Mouse (Mus musculus): ENCODE data around the gene Mea1.

Gene Mea1

DNA sequence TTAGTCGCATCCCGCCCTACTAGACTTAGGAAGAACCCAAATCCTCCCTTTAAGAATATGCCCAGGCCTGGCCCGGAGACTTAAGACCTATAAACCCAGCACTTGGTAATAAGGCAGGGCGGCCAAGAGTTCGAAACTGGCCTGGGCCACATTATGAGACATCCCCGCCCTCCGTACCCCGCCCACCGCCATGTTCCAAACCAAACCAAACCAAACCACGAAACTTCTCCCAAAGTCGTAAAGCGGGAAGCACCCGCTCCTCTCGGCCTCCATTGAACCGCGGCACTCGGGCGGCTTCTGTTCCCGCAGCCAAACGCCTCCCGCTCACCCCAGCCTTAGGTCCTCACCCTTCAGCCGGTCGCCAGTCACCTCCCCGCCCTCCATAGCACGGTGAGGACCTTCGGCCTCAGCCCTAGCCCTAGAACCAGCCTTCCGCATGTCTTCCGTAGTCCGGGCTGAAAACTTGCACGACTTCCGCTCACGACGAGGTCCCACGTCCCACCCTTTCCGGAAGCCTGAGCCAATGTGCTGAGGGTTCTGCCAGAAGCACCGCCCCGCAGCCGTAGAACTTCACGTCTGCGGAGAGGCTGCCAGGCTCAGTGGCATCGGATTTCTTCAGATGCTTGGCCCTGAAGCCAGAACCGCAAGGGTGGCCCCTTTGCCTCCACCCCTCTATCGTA, 4.6 kb upstream of the Mea1 start, which contains the start of gene Rrp36:
TSS of gene Rrp36 (minus strand) at position 503 of the 680 bp plus-strand sequence.
- peak; percentile 77 to 83 for DNase-seq

DNA sequence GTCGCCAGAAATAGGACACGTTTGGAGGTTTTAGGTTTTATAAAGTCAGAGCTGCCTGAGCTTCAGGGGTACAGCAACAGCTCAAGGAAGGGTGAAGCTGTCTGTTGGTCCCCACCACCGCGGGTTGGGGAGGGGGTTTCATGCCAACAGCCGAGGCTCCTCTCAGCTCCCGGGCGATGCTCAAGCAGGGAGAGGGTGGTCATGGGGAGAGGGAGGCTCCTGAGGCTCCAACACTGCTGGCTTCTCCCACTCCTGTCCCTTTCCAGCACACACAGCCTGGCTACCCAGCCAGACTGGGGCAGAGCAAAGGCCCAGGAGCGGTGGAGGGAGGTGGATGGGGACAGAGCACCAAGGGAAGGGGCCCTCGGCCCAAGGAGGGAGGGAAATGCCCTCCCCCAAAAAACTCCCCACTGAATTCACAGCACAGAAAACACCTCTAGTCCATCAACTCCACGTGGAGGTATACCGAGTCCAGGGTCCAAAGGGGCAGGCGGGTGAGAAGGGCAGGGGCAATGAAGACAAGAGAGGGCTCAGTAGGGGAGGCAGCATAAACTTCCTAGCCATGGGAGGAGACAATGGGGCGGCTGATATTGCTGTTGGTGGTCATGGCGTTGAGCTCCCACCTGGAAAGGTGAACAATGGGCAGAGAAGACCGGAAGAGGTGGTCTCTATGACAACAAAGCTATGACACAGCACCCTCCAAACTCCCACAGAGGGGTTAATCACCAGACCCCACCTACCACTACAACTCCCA, 3.9 kb upstream of the Mea1 start:
- peak in 1 of 2 experiments; percentile 25 for DNase-seq

DNA sequence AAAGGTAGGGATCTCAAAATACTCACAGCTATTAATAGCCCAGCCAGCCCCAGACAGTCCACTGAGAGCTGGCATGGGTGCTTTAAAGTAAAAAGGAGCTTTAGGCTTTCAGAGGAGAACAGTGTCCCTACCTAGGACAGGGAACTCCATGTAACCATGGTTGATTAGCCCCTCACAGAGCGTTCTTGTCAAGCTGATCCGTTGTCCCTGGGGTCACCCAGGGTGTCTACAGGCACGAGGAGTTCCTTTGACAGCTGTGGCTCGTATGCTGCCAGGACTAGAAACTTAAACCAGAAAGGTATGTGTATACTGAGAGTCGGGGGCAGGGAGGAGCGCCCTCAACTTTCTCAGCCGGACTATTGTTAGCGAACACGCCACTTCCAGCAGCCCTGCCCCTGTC, 318 bp downstream of the Mea1 start:
- DNase-seq = no peak

DNA sequence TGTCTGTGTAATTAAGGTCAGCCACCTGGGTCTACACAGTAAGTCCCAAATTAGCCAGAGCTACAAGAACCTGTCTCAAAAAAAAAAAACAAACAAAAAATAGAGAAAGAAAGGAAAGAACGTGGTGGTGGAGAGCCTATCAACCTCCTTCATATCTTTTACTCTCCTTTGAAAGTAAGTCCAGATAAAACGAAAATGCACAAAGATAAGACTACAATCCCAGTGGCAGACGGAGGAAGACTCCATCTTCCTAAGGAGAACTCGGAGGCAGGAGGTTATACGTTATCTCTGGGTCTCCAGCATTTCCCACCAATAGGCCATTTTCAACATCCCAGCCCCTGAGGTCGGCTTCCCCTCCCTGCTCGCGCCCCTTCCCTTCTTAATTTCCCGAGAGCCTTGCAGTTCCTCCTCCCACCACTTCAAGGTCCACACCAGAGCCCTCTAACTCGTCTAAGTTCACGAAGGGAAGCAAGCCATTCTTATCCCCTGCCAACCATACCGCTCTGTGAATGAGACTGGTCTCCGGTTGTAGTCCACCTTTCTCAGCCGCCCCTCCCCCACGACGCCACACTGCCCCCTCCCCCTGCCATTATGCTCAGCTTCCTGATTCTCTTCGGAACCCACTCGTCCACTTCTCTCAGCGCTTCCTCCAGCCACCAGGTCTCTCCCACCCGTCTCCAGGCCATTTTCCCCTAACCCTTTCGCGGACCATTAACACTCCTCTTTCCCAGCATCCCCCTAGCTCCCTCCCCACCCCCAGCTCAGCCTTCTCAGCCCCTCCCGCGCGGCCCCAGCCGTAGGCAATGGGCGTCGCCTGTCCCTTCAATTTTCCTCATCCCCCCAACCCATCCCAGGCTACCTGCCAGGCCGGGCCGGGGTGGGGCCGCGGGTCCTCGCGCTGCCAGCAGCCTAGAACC, 1.5 kb downstream of the Mea1 start:
- peak in 1 of 2 experiments; percentile 49 for DNase-seq

GRCm38 (mm10) chr17:46680760-46681373, 2.3 kb downstream of the Mea1 start, which contains the start of gene Klhdc3:
Gene Klhdc3, minus strand, starts transcription at chr17:46680914.
- peak; percentile 96 to 97 for DNase-seq

GRCm38 (mm10) chr17:46681466-46682118, 3.0 kb downstream of the Mea1 start:
- DNase-seq = no peak

- DNase-seq = no peak
Observed at GRCm38 (mm10) chr17:46682654-46683389, 4.2 kb downstream of the Mea1 start.

GRCm38 (mm10) chr17:46685913-46686312, 7.3 kb downstream of the Mea1 start:
- DNase-seq = no peak

- DNase-seq = no peak
Observed at GRCm38 (mm10) chr17:46690665-46691064, 12.1 kb downstream of the Mea1 start.

- DNase-seq = no peak
Observed at GRCm38 (mm10) chr17:46691390-46691789, 12.8 kb downstream of the Mea1 start.

DNA sequence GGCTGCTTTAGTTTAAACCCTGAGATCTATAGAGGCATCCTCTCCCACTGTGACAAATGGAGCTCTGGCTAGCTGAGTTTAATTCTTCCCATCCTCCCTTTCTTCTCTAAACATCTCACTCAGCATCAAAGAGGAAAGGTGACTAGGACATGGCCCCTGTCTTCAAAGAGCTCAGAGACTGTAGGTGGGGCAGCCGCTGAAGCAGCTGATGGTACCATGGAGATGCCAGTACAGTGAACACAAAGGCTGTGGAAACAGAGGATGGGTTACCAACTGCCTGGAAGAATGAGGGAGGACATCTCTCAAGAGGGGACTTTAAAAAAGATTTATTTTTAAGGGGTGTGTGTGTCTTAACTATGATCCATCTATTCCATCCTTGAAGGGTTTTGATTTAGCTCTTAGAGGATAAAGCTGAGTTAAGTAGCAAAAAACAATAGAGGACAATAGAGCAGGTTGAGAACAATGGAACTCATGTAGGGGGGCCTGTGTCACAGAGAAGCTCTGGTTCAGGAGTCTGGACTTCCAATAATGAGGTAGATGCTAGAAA, 16.0 kb downstream of the Mea1 start:
- DNase-seq = no peak

DNA sequence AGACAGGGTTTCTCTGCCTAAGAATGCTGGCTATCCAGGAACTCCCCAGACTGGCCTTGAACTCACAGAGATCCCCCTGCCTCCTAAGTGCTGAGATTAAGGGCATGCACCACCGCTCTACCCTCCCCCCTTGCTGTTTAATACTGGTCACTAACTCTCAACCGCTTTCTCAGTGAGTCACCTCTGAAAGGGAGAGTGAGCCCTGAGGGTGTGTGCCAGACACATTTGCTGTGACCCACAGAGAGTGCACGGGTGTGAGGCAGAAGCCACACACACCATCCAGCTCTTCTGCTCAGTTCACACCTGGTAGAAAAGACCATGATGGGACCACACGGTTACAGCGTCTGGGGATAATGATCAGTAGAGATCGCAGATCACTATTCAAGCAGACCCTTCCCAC, 19.9 kb downstream of the Mea1 start:
- DNase-seq = no peak

DNA sequence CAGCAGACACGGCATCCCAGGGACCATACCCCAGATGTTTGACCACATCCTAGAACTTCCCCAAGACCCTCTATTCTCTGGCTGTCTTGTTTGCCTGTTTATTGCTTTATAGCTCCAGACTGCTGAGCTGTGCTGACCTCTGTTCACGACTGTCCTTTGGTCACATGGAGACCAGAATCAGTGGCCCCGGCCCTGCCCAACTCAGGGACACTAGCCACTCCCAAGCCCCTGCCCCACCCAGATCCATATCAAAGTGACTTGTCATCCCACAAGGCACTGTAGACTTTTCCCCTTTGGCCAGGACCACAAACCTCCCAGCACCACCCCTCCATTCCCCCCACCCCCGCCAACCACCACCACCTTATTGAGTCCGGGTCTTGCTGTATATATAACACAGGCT, 20.7 kb downstream of the Mea1 start:
- DNase-seq = no peak

GRCm38 (mm10) chr17:46699912-46700311, 21.3 kb downstream of the Mea1 start:
- DNase-seq = no peak

DNA sequence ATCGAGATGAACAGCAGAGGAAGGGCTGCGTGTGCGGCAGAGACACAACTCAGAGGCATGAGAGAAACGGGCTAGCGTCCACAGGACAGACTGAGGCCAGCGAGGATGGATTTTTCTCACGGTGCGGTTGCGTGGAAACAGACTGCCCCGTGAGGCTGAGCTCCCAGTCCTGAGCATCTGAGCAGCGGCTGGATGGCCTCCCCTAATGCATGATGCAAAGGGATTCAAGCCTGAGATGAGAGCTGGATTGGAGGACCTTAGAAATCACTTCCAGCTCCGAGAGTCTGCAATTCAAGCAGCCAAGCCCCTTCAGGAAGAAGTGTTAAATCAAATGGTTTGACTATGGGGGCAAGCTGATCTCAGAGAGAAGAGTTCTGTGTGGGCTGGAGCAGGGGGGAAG, 22.9 kb downstream of the Mea1 start:
- no peak for DNase-seq

DNA sequence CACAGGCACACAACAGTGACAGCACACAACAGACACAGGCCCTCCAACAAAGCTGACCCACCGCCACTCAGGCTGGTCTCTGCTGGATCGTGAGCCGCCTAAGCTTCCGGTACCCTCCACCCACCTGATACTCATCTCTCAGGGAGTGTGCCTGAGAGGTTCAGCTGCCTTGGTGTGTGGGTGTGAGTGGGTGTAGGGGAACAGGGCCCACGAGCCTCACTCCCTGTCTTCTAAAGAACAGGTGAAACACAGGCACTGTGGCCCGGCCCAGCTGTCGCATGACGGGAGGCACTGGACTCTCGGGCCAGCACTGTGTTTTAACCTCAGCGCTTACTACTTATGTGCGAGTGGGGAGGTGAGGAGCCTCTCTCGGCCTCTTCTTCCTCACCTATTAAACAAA, 23.5 kb downstream of the Mea1 start:
- DNase-seq = no peak

GRCm38 (mm10) chr17:46702506-46702905, 23.9 kb downstream of the Mea1 start:
- DNase-seq = no peak

- no peak for DNase-seq
Observed at GRCm38 (mm10) chr17:46703971-46704886, 25.6 kb downstream of the Mea1 start.

- DNase-seq = peak; percentile 95 to 97
Observed at GRCm38 (mm10) chr17:46704887-46705835, 26.6 kb downstream of the Mea1 start, which contains the start of gene Ppp2r5d. Gene Ppp2r5d, minus strand, starts transcription at chr17:46705111.

All from thymus, adult 18-20 months (tissue).